Mouse (Mus musculus): ENCODE data around the gene Capns1. TPM values are rescaled to one million over a fixed set of nuclear protein-coding genes. Genes with fewer than 3 reads are reported as not detected.
"Not testable (repeated sequence)": the region's sequence is repeated elsewhere in the genome, so short reads cannot be mapped to it uniquely, and the experiment has no call there.

The Capns1 gene
- total RNA-seq (2021) (100 to 1,000 TPM; 274 to 315 TPM), polyA plus RNA-seq (2012; rRNA removed) (826 and 1,000 TPM in 2 replicates)
- long read RNA-seq, transcript Capns1-203 (11 exons, 1,429 nt): major isoform, 15 of 27 reads
- long read RNA-seq, partial matches to known transcripts: 8 of 27 reads
- long read RNA-seq, other reads (novel, unspliced or antisense): 1 of 27 reads

DNA sequence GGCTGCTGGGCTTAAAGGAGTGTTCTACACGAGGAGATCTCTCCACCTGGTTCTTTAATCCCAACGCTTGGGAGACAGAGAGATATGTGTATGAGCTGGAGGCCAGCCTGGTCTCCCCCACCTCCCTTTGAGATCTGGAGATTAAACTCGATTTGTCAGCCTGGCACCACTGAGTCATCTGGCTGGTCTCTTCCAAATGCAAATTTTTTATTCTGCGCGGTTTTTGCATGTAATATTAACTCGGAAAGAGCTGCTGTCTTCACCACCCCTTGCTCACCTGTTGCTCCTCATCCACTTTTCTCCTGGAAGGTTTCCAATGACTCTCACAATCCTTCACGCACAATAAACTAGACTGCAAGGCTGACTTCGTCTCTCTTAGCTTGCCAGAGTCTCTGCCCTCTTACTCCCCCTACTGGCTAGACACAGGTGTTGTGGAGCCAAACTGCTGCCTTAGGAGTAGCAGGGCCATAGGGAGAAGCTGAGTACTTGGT is at the start of gene Capns1:
Capns1 (minus strand) TSS at position 331 of the 491 bp plus-strand sequence.
- Histone ChIP-seq H3K79me2 (replicated peaks; ENCODE audit: control insufficient read depth, insufficient read depth, low read length) (no peaks in the 10 kb centered on the region), H3K4me3 (no peak within 1 kb of the TSS), H3K27ac (no peak within 1 kb of the TSS), H3K4me1 (ENCODE audit: control insufficient read depth, insufficient read depth, low read length) (peaks cover 4% of the 10 kb centered on the region), H3K9ac (ENCODE audit: low read depth, low read length) (no peak within 1 kb of the TSS), H3K36me3 (ENCODE audit: control insufficient read depth, insufficient read depth, low read length) (no peaks in the 10 kb centered on the region; the same call in 1 of the 2 replicates), H3K27me3 (ENCODE audit: control insufficient read depth, insufficient read depth, low read length) (no peaks in the 10 kb centered on the region)
- 5% methylated on average over 8 of the region's 8 CpGs for WGBS
- DNase-seq: peak; percentile 56 to 57
- intact Hi-C loops (cut with DNase I): loop anchor here (1.0 kb wide), 1 partner anchor 17 kb away; no protein-coding TSS in a partner anchor
- no peak for TF ChIP-seq POLR2A (IDR thresholded peaks at IDR 0.05; ENCODE audit: insufficient read depth, low read depth, low read length)
- TF ChIP-seq CTCF (IDR thresholded peaks at IDR 0.05): peak; percentile 92
- TF ChIP-seq EP300 (IDR thresholded peaks at IDR 0.05; ENCODE audit: insufficient read depth, low read depth, low read length): peak; percentile 72

GRCm38 (mm10) chr7:30237374-30237773 is 38.8 kb upstream of the Capns1 start:
- H3K79me2 ChIP-seq (replicated peaks; ENCODE audit: control insufficient read depth, insufficient read depth, low read length); H3K27ac ChIP-seq; intact Hi-C loops (cut with DNase I); H3K4me3 ChIP-seq; H3K36me3 ChIP-seq (ENCODE audit: control insufficient read depth, insufficient read depth, low read length); H3K4me1 ChIP-seq (ENCODE audit: control insufficient read depth, insufficient read depth, low read length); DNase-seq; H3K27me3 ChIP-seq (ENCODE audit: control insufficient read depth, insufficient read depth, low read length); H3K9ac ChIP-seq (ENCODE audit: low read depth, low read length): not testable (repeated sequence)
- WGBS: 73% methylated on average over 3 of the region's 3 CpGs

- H3K4me3 ChIP-seq: no peak within 1 kb of the TSS
- H3K27ac ChIP-seq: no peak within 1 kb of the TSS
- no peak for DNase-seq
- WGBS: 80% methylated on average over 4 of the region's 4 CpGs
- TF ChIP-seq EP300 (IDR thresholded peaks at IDR 0.05; ENCODE audit: insufficient read depth, low read depth, low read length) (no peak), POLR2A (IDR thresholded peaks at IDR 0.05; ENCODE audit: insufficient read depth, low read depth, low read length) (no peak), CTCF (IDR thresholded peaks at IDR 0.05) (no peak)
- H3K79me2 ChIP-seq (replicated peaks; ENCODE audit: control insufficient read depth, insufficient read depth, low read length): no peaks in the 10 kb centered on the region
- H3K36me3 ChIP-seq (ENCODE audit: control insufficient read depth, insufficient read depth, low read length): no peaks in the 10 kb centered on the region
- intact Hi-C loops (cut with DNase I): no loop called here
- H3K9ac ChIP-seq (ENCODE audit: low read depth, low read length): no peak within 1 kb of the TSS
- H3K27me3 ChIP-seq (ENCODE audit: control insufficient read depth, insufficient read depth, low read length): no peaks in the 10 kb centered on the region
- no peaks in the 10 kb centered on the region for H3K4me1 ChIP-seq (ENCODE audit: control insufficient read depth, insufficient read depth, low read length)
Measured at GRCm38 (mm10) chr7:30235625-30236024, 37.0 kb upstream of the Capns1 start, which contains the start of gene Ovol3. Ovol3 (minus strand) TSS chr7:30235725.

- 87% methylated on average over 8 of the region's 8 CpGs for WGBS
- H3K27ac ChIP-seq: no peak overlapping the region
- no peaks in the 10 kb centered on the region for H3K27me3 ChIP-seq (ENCODE audit: control insufficient read depth, insufficient read depth, low read length)
- no peak overlapping the region for H3K9ac ChIP-seq (ENCODE audit: low read depth, low read length)
- TF ChIP-seq EP300 (IDR thresholded peaks at IDR 0.05; ENCODE audit: insufficient read depth, low read depth, low read length) (no peak), POLR2A (IDR thresholded peaks at IDR 0.05; ENCODE audit: insufficient read depth, low read depth, low read length) (no peak)
- H3K4me3 ChIP-seq: no peak overlapping the region
- intact Hi-C loops (cut with DNase I): no loop called here
- no peaks in the 10 kb centered on the region for H3K79me2 ChIP-seq (replicated peaks; ENCODE audit: control insufficient read depth, insufficient read depth, low read length)
- H3K4me1 ChIP-seq (ENCODE audit: control insufficient read depth, insufficient read depth, low read length): no peaks in the 10 kb centered on the region
- no peaks in the 10 kb centered on the region for H3K36me3 ChIP-seq (ENCODE audit: control insufficient read depth, insufficient read depth, low read length)
- DNase-seq: no peak
Measured at GRCm38 (mm10) chr7:30235091-30235490, 36.5 kb upstream of the Capns1 start.

DNA sequence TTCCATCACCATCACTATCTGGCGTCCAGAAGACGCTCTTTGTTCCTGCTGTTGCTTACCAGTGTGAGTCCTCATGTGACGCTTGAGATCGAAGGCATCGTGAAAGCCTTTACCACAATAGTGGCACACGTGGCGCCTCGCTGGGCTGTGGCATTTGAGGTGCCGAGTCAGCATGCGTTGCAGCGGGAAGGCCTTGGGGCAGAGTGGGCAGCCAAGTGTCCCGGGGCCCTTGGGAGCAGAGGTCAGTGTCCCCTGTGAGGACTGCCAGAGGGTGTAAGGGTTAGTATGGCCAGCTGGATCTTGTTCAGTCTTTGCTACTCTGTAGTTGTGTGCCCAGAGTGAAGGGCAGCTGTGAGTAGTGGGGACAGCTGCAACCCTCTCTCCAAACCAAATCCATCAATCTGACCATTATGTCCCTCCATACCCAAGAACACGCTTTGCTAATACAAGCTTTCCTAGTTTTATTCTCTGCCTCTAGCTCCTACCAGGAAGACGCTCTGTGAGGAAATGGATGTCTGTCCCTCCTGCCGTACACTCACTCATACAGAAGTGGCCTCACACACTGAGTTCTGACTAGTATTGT is 35.8 kb upstream of the Capns1 start:
- WGBS: 92% methylated on average over 15 of the region's 15 CpGs
- Histone ChIP-seq H3K4me1 (ENCODE audit: control insufficient read depth, insufficient read depth, low read length) (no peaks in the 10 kb centered on the region), H3K27ac (no peak overlapping the region), H3K4me3 (no peak overlapping the region), H3K27me3 (ENCODE audit: control insufficient read depth, insufficient read depth, low read length) (no peaks in the 10 kb centered on the region), H3K79me2 (replicated peaks; ENCODE audit: control insufficient read depth, insufficient read depth, low read length) (no peaks in the 10 kb centered on the region), H3K9ac (ENCODE audit: low read depth, low read length) (no peak overlapping the region), H3K36me3 (ENCODE audit: control insufficient read depth, insufficient read depth, low read length) (no peaks in the 10 kb centered on the region)
- TF ChIP-seq CTCF (IDR thresholded peaks at IDR 0.05): no peak
- no peak for TF ChIP-seq POLR2A (IDR thresholded peaks at IDR 0.05; ENCODE audit: insufficient read depth, low read depth, low read length)
- no peak for TF ChIP-seq EP300 (IDR thresholded peaks at IDR 0.05; ENCODE audit: insufficient read depth, low read depth, low read length)
- intact Hi-C loops (cut with DNase I): no loop called here
- no peak for DNase-seq

GRCm38 (mm10) chr7:30233387-30233786 is 34.8 kb upstream of the Capns1 start:
- Histone ChIP-seq H3K27ac (no peak overlapping the region), H3K79me2 (replicated peaks; ENCODE audit: control insufficient read depth, insufficient read depth, low read length) (no peaks in the 10 kb centered on the region), H3K9ac (ENCODE audit: low read depth, low read length) (no peak overlapping the region), H3K36me3 (ENCODE audit: control insufficient read depth, insufficient read depth, low read length) (no peaks in the 10 kb centered on the region), H3K27me3 (ENCODE audit: control insufficient read depth, insufficient read depth, low read length) (no peaks in the 10 kb centered on the region), H3K4me1 (ENCODE audit: control insufficient read depth, insufficient read depth, low read length) (no peaks in the 10 kb centered on the region), H3K4me3 (no peak overlapping the region)
- no peak for TF ChIP-seq EP300 (IDR thresholded peaks at IDR 0.05; ENCODE audit: insufficient read depth, low read depth, low read length)
- TF ChIP-seq POLR2A (IDR thresholded peaks at IDR 0.05; ENCODE audit: insufficient read depth, low read depth, low read length): no peak
- no peak for TF ChIP-seq CTCF (IDR thresholded peaks at IDR 0.05)
- intact Hi-C loops (cut with DNase I): no loop called here
- 87% methylated on average over 20 of the region's 20 CpGs for WGBS
- no peak for DNase-seq
